Mouse (Mus musculus) brown adipose tissue, adult 24 weeks (tissue): ENCODE data around the gene Gm17428. TPM values are rescaled to one million over a fixed set of nuclear protein-coding genes. Genes with fewer than 3 reads are reported as not detected.

Experiments
- polyA plus RNA-seq: library from polyadenylated mRNA; stranded (reverse); fragments of >200 nt; gene quantifications from 2 replicates; pipeline ENCODE4 v1.2.4, GENCODE M21; 2012; ENCODE audit not compliant: missing spikeins, insufficient read depth, insufficient read length

Gm17428 gene
- polyA plus RNA-seq, 1 experiment = not detected

Other genes with a start within 250 kb of the Gm17428 start
- gene Slc7a8, start 195.0 kb upstream of the Gm17428 start, polyA plus RNA-seq = 2.4 and 2.8 TPM in 2 replicates
- gene Rnf212b, start 162.8 kb upstream of the Gm17428 start, polyA plus RNA-seq = 1.5 and 2.0 TPM in 2 replicates
- gene Homez, start 106.0 kb upstream of the Gm17428 start, polyA plus RNA-seq = 3.3 and 4.6 TPM in 2 replicates
- gene Ppp1r3e, start 99.4 kb upstream of the Gm17428 start, polyA plus RNA-seq = 15.9 and 20.3 TPM in 2 replicates
- 26.3 and 28.2 TPM in 2 replicates for gene Bcl2l2, start 93.6 kb upstream of the Gm17428 start, polyA plus RNA-seq
- not detected in 2 replicates for gene Gm20521, start 93.5 kb upstream of the Gm17428 start, polyA plus RNA-seq
- 75.5 and 89.7 TPM in 2 replicates for gene Pabpn1, start 84.4 kb upstream of the Gm17428 start, polyA plus RNA-seq
- gene Slc22a17, start 63.8 kb upstream of the Gm17428 start, polyA plus RNA-seq = 4.9 and 6.6 TPM in 2 replicates
- 2.6 and 3.4 TPM in 2 replicates for gene Efs, start 50.8 kb upstream of the Gm17428 start, polyA plus RNA-seq
- not detected in 2 replicates for gene Il25, start 44.2 kb upstream of the Gm17428 start, polyA plus RNA-seq
- 1.8 and 3.3 TPM in 2 replicates for gene Cmtm5, start 40.7 kb upstream of the Gm17428 start, polyA plus RNA-seq
- not detected in 2 replicates for gene Myh6, start 10.0 kb upstream of the Gm17428 start, polyA plus RNA-seq
- 12.0 and 23.5 TPM in 2 replicates for gene Myh7, start 17.7 kb downstream of the Gm17428 start, polyA plus RNA-seq
- gene Ngdn, start 38.5 kb downstream of the Gm17428 start, polyA plus RNA-seq = 22.0 and 27.3 TPM in 2 replicates
- 2.3 and 2.5 TPM in 2 replicates for gene Zfhx2, start 115.4 kb downstream of the Gm17428 start, polyA plus RNA-seq
- gene Thtpa, start 117.9 kb downstream of the Gm17428 start, polyA plus RNA-seq = 9.0 and 15.6 TPM in 2 replicates
- gene Ap1g2, start 129.7 kb downstream of the Gm17428 start, polyA plus RNA-seq = 16.9 and 20.8 TPM in 2 replicates
- not detected in 2 replicates for gene Jph4, start 140.0 kb downstream of the Gm17428 start, polyA plus RNA-seq
- not detected in 2 replicates for gene Dhrs2, start 245.1 kb downstream of the Gm17428 start, polyA plus RNA-seq